In the genomic region with DNA sequence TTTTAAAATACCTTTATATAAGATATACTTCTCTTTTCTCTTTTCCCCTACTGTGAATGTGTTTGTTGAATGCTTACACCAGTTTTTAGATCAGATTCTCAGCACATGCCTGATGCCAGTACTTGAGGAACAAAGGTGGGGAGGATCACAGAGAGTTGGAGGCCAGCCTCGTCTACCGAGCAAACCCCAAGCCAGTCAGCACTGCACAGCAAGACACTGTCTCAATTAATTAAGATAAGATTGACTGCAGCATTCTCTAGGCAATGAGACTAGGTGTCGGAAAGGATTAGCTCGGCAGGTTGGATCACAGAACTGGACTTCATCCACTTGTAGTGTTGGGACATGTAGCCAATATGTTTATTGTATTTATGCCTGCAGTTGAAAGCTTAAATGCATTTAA, we compare ENCODE assay signal across 19 mouse cellular contexts. TPM values are rescaled to one million over a fixed set of nuclear protein-coding genes. Genes with fewer than 3 reads are reported as not detected.
A peak's percentile ranks its signal among the peaks of the same experiment; 100 is the strongest.
DNase-seq lines count a peak whose midpoint lies in the region; ATAC-seq and TF ChIP-seq lines count a peak whose summit lies in the region.
"Had no signal": no experiment of that assay in that cellular context is flagged by ENCODE, and none has a peak within 500 bp of the region (broad histone marks: within the 10 kb centered on the region; RNA-seq: fewer than 3 reads in every experiment).

No protein-coding gene starts in this region.

- ATAC-seq in forebrain, embryonic 12.5 days (ENCODE audit: low FRiP score), result peak; percentile 23; the same call in 1 of the 2 replicates
- ATAC-seq in forebrain, embryonic 15.5 days (replicated peaks), result no peak
- ATAC-seq in midbrain, embryonic 11.5 days (ENCODE audit: low FRiP score), result 0 out of 2 replicates have a peak, but pooled peaks have one; percentile 62
- 0 out of 2 replicates have a peak, but pooled peaks have one; percentile 29 for ATAC-seq in forebrain, postnatal 0 days
- ATAC-seq: liver, embryonic 12.5 days had no signal

- no peak overlapping the region for H3K4me2 ChIP-seq in forebrain, embryonic 12.5 days
- H3K4me2 ChIP-seq in forebrain, embryonic 15.5 days (replicated peaks), result no peak overlapping the region
- H3K4me2 ChIP-seq in midbrain, embryonic 11.5 days, result no peak overlapping the region
- no peak overlapping the region for H3K4me2 ChIP-seq in forebrain, postnatal 0 days (ENCODE audit: low read depth)
- H3K4me2 ChIP-seq: embryonic facial prominence, embryonic 13.5 days; liver, embryonic 12.5 days; lung, embryonic 15.5 days; neural tube, embryonic 15.5 days had no signal

- no peak for DNase-seq in midbrain, embryonic 11.5 days (ENCODE audit: low spot score, missing footprints)
- no peak for DNase-seq in midbrain, embryonic 10.5 days (ENCODE audit: low spot score)
- DNase-seq in forebrain, postnatal 0 days, result no peak
- peak; percentile 58 for DNase-seq in retina, embryonic 14.5 days (ENCODE audit: low spot score)
- no peak for DNase-seq in spleen, postnatal 36 days (ENCODE audit: low spot score in 2 of 2)
- DNase-seq: adrenal gland, adult 8-10 months had no signal

- H3K4me1 ChIP-seq in forebrain, embryonic 12.5 days, result no peaks in the 10 kb centered on the region
- H3K4me1 ChIP-seq in forebrain, embryonic 15.5 days, result no peaks in the 10 kb centered on the region
- no peaks in the 10 kb centered on the region for H3K4me1 ChIP-seq in midbrain, embryonic 11.5 days (ENCODE audit: control insufficient read depth, insufficient read depth, low read length)
- H3K4me1 ChIP-seq in midbrain, embryonic 10.5 days, result no peaks in the 10 kb centered on the region
- no peaks in the 10 kb centered on the region for H3K4me1 ChIP-seq in forebrain, postnatal 0 days (ENCODE audit: insufficient read depth)
- H3K4me1 ChIP-seq: liver, embryonic 12.5 days; lung, embryonic 15.5 days; neural tube, embryonic 15.5 days had no signal

- no peak overlapping the region for H3K4me3 ChIP-seq in forebrain, embryonic 12.5 days (replicated peaks)
- H3K4me3 ChIP-seq in forebrain, embryonic 15.5 days, result no peak overlapping the region
- no peak overlapping the region for H3K4me3 ChIP-seq in midbrain, embryonic 11.5 days (ENCODE audit: low read depth, low read length)
- no peak overlapping the region for H3K4me3 ChIP-seq in midbrain, embryonic 10.5 days
- no peak overlapping the region for H3K4me3 ChIP-seq in forebrain, postnatal 0 days (ENCODE audit: low read depth, low read length)
- H3K4me3 ChIP-seq: embryonic facial prominence, embryonic 13.5 days; gastrocnemius, adult 2 months; layer of hippocampus, adult 2 months; left cerebral cortex, adult 2 months; liver, embryonic 12.5 days; lung, embryonic 15.5 days; neural tube, embryonic 15.5 days had no signal

- no peaks in the 10 kb centered on the region for H3K36me3 ChIP-seq in forebrain, embryonic 12.5 days (replicated peaks)
- no peaks in the 10 kb centered on the region for H3K36me3 ChIP-seq in forebrain, embryonic 15.5 days
- no peaks in the 10 kb centered on the region for H3K36me3 ChIP-seq in midbrain, embryonic 11.5 days (ENCODE audit: control insufficient read depth, insufficient read depth, low read length)
- H3K36me3 ChIP-seq in midbrain, embryonic 10.5 days, result no peaks in the 10 kb centered on the region
- H3K36me3 ChIP-seq in forebrain, postnatal 0 days (ENCODE audit: insufficient read depth), result no peaks in the 10 kb centered on the region
- H3K36me3 ChIP-seq: embryonic facial prominence, embryonic 13.5 days; liver, embryonic 12.5 days; lung, embryonic 15.5 days; neural tube, embryonic 15.5 days had no signal

- no peaks in the 10 kb centered on the region for H3K9me3 ChIP-seq in forebrain, embryonic 12.5 days
- H3K9me3 ChIP-seq in forebrain, embryonic 15.5 days, result no peaks in the 10 kb centered on the region
- no peaks in the 10 kb centered on the region for H3K9me3 ChIP-seq in midbrain, embryonic 11.5 days (ENCODE audit: control insufficient read depth, low read length)
- H3K9me3 ChIP-seq in midbrain, embryonic 10.5 days (replicated peaks), result no peaks in the 10 kb centered on the region
- no peaks in the 10 kb centered on the region for H3K9me3 ChIP-seq in forebrain, postnatal 0 days (ENCODE audit: low read length)
- H3K9me3 ChIP-seq: embryonic facial prominence, embryonic 13.5 days; liver, embryonic 12.5 days; lung, embryonic 15.5 days; neural tube, embryonic 15.5 days had no signal

- TF ChIP-seq CTCF in forebrain, postnatal 0 days (IDR thresholded peaks at IDR 0.05; ENCODE audit: low read depth), result no peak

- no peak overlapping the region for H3K27ac ChIP-seq in forebrain, embryonic 12.5 days
- no peak overlapping the region for H3K27ac ChIP-seq in forebrain, embryonic 15.5 days (replicated peaks)
- H3K27ac ChIP-seq in midbrain, embryonic 11.5 days (ENCODE audit: low read depth, low read length), result no peak overlapping the region
- H3K27ac ChIP-seq in midbrain, embryonic 10.5 days (replicated peaks), result no peak overlapping the region
- H3K27ac ChIP-seq in forebrain, postnatal 0 days (ENCODE audit: low read depth, low read length), result no peak overlapping the region
- H3K27ac ChIP-seq: embryonic facial prominence, embryonic 13.5 days; gastrocnemius, adult 2 months; layer of hippocampus, adult 2 months; left cerebral cortex, adult 2 months; liver, embryonic 12.5 days; lung, embryonic 15.5 days; neural tube, embryonic 15.5 days had no signal

- no peaks in the 10 kb centered on the region for H3K27me3 ChIP-seq in forebrain, embryonic 12.5 days
- H3K27me3 ChIP-seq in forebrain, embryonic 15.5 days, result no peaks in the 10 kb centered on the region
- no peaks in the 10 kb centered on the region for H3K27me3 ChIP-seq in midbrain, embryonic 11.5 days (ENCODE audit: control insufficient read depth, insufficient read depth, low read length)
- H3K27me3 ChIP-seq in midbrain, embryonic 10.5 days (ENCODE audit: low read depth, poor library complexity, severe bottlenecking), result no peaks in the 10 kb centered on the region
- H3K27me3 ChIP-seq in forebrain, postnatal 0 days (ENCODE audit: insufficient read depth, low read length), result no peaks in the 10 kb centered on the region
- H3K27me3 ChIP-seq: CH12.LX; embryonic facial prominence, embryonic 13.5 days; liver, embryonic 12.5 days; lung, embryonic 15.5 days; neural tube, embryonic 15.5 days had no signal

- H3K9ac ChIP-seq in forebrain, embryonic 12.5 days, result no peak overlapping the region
- H3K9ac ChIP-seq in forebrain, embryonic 15.5 days (replicated peaks), result no peak overlapping the region
- H3K9ac ChIP-seq in midbrain, embryonic 11.5 days (ENCODE audit: low read length), result no peak overlapping the region
- no peak overlapping the region for H3K9ac ChIP-seq in forebrain, postnatal 0 days
- H3K9ac ChIP-seq: embryonic facial prominence, embryonic 13.5 days; liver, embryonic 12.5 days; lung, embryonic 15.5 days; neural tube, embryonic 15.5 days had no signal

- WGBS in forebrain, embryonic 12.5 days, result 23% methylated on average over 4 of the region's 4 CpGs
- WGBS in forebrain, embryonic 15.5 days, result 17% methylated on average over 4 of the region's 4 CpGs
- WGBS in midbrain, embryonic 11.5 days, result 45% methylated on average over 4 of the region's 4 CpGs
- WGBS in midbrain, embryonic 10.5 days, result 52% methylated on average over 4 of the region's 4 CpGs
- WGBS in forebrain, postnatal 0 days, result 23% methylated on average over 4 of the region's 4 CpGs

RNA-seq across cellular contexts. Expression of a gene that starts 8.9 kb away (rescaled TPM):
- 0.54 and 0.86 TPM in 2 replicates for polyA plus RNA-seq in forebrain, embryonic 12.5 days (2016; fragmentation: Nextera tagmentation; extraction: Ambion mirVana)
- 0.34 and 1.1 TPM in 2 replicates for polyA plus RNA-seq in forebrain, embryonic 15.5 days (2015; fragmentation: Nextera tagmentation; extraction: Ambion mirVana)
- 0.22 TPM in 1 of 2 replicates, not detected in the other for polyA plus RNA-seq in midbrain, embryonic 11.5 days (2014; fragmentation: Nextera tagmentation; extraction: Ambion mirVana)
- 0.19 and 0.38 TPM in 2 replicates for polyA plus RNA-seq in midbrain, embryonic 10.5 days (2016; fragmentation: Nextera tagmentation; extraction: Ambion mirVana)
- 2.3 and 2.4 TPM in 2 replicates for total RNA-seq in forebrain, postnatal 0 days (2014; rRNA removed)
- 1.2 and 1.3 TPM in 2 replicates for polyA plus RNA-seq in forebrain, postnatal 0 days (2015; fragmentation: Nextera tagmentation; extraction: Ambion mirVana)
- total RNA-seq: adrenal gland, adult 8-10 months; CH12.LX; gastrocnemius, adult 2 months; heart, adult 18-20 months; hematopoietic stem cell, adult 5-6 weeks had no signal
- polyA plus RNA-seq: heart, embryonic 14.5 days had no signal

RNA-seq across cellular contexts. Expression of a gene that starts 39.3 kb away (rescaled TPM):
- not detected in 2 replicates for polyA plus RNA-seq in forebrain, embryonic 12.5 days (2016; fragmentation: Nextera tagmentation; extraction: Ambion mirVana)
- not detected in 2 replicates for polyA plus RNA-seq in forebrain, embryonic 15.5 days (2015; fragmentation: Nextera tagmentation; extraction: Ambion mirVana)
- 0.23 and 0.43 TPM in 2 replicates for polyA plus RNA-seq in midbrain, embryonic 11.5 days (2014; fragmentation: Nextera tagmentation; extraction: Ambion mirVana)
- 0.23 and 0.41 TPM in 2 replicates for polyA plus RNA-seq in midbrain, embryonic 10.5 days (2016; fragmentation: Nextera tagmentation; extraction: Ambion mirVana)
- total RNA-seq in forebrain, postnatal 0 days (2014; rRNA removed), result 0.71 TPM in 1 of 2 replicates, not detected in the other
- polyA plus RNA-seq in forebrain, postnatal 0 days (2015; fragmentation: Nextera tagmentation; extraction: Ambion mirVana), result not detected in 2 replicates
- total RNA-seq: adrenal gland, adult 8-10 months; CH12.LX; gastrocnemius, adult 2 months; heart, adult 18-20 months; hematopoietic stem cell, adult 5-6 weeks had no signal
- polyA plus RNA-seq: embryonic facial prominence, embryonic 13.5 days; heart, embryonic 14.5 days; liver, embryonic 12.5 days had no signal
